Mouse (Mus musculus) kidney, postnatal 0 days (tissue): Measurements from ENCODE around the gene Asic2. TPM values are rescaled to one million over a fixed set of nuclear protein-coding genes. Genes with fewer than 3 reads are reported as not detected.
A peak's percentile ranks its signal among the peaks of the same experiment; 100 is the strongest.

Experiments
- ATAC-seq: fragments of 200-750 bp; cut with Nextera tagmentation; replicated peaks from 2 replicates; pipeline ENCODE4 v1.8.0; 2017; ENCODE audit warnings: low read depth, moderate number of reproducible peaks, moderate TSS enrichment, moderate library complexity; ENCODE audit not compliant: low FRiP score
- DNase-seq: peaks from one replicate; pipeline ENCODE4 v3.0.0-alpha.2; 2016; ENCODE audit warnings: low spot score
- H3K27ac ChIP-seq: fragments of 300-500 bp; sonication (generic); 2 replicates; pipeline ENCODE4 v1.5.1; 2014; ENCODE audit warnings: mild to moderate bottlenecking
- H3K27me3 ChIP-seq: fragments of 300-500 bp; sonication (generic); 2 replicates; pipeline ENCODE4 v1.6.1; 2014; ENCODE audit warnings: low read length, mixed read lengths; ENCODE audit not compliant: insufficient read depth
- H3K36me3 ChIP-seq: fragments of 300-500 bp; sonication (generic); 2 replicates; pipeline ENCODE4 v1.6.1; 2014; ENCODE audit warnings: low read length, mixed read lengths; ENCODE audit not compliant: insufficient read depth
- H3K4me1 ChIP-seq: fragments of 300-500 bp; sonication (generic); replicated peaks from 2 replicates; pipeline ENCODE4 v1.6.1; 2014; ENCODE audit warnings: antibody characterized with exemption, low read length, mixed read lengths; ENCODE audit not compliant: insufficient read depth
- H3K4me2 ChIP-seq: fragments of 300-500 bp; sonication (generic); 2 replicates; pipeline ENCODE4 v1.6.1; 2014; ENCODE audit warnings: mild to moderate bottlenecking, low read length, moderate library complexity, mixed read lengths
- H3K4me3 ChIP-seq: fragments of 300-500 bp; sonication (generic); replicated peaks from 2 replicates; pipeline ENCODE4 v1.5.1; 2014; ENCODE audit warnings: low read depth, low read length
- H3K9ac ChIP-seq: fragments of 300-500 bp; sonication (generic); 2 replicates; pipeline ENCODE4 v1.6.1; 2014; ENCODE audit warnings: low read depth, low read length
- H3K9me3 ChIP-seq: fragments of 300-500 bp; sonication (generic); replicated peaks from 2 replicates; pipeline ENCODE4 v1.6.1; 2016; ENCODE audit warnings: low read length, inconsistent platforms, mixed read lengths
- CTCF ChIP-seq: IDR thresholded peaks from 2 replicates; pipeline ENCODE4 v1.5.1; 2016; ENCODE audit warnings: antibody characterized with exemption, low read depth, mild to moderate bottlenecking, moderate library complexity
- WGBS: fragments of 180-500 bp; shearing (Covaris S2); extraction: QIAGEN DNeasy Blood & Tissue Kit; methylation state at CpG from one replicate; pipeline ENCODE4 v1.1.7; 2014; 5-methylcytosine and 5-hydroxymethylcytosine counted together
- polyA plus RNA-seq: library from polyadenylated mRNA; unstranded; fragments of >200 nt; fragmentation: Nextera tagmentation; extraction: Ambion mirVana; gene quantifications from 2 replicates; pipeline ENCODE4 v1.2.1, GENCODE M21; 2015

Asic2 gene
- polyA plus RNA-seq, 1 experiment from 2014 or later: 2.6 TPM

DNA sequence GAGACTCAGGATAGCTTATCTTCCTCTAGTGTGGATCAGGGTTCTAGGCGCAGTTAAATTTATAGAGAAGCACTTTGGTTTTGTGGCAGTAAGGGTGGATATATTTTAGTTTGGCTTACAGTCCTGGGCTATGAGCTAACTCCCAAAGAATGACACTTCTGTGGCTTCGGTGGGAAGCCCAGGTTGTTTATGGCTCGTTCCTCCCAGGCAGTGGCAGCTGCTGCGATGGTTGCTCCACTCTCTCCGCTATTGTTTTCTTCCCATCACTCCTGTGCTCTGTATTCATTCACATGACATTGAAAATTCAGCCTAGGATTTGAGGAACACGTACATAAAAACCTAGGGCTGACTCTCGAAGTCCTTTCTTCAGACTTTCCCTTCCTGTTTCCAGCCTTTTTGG lies 1065.6 kb downstream of the Asic2 start:
- H3K27me3 ChIP-seq: no peaks in the 10 kb centered on the region
- H3K4me2 ChIP-seq: no peak overlapping the region
- no peak for TF ChIP-seq CTCF
- no peaks in the 10 kb centered on the region for H3K9me3 ChIP-seq
- H3K9ac ChIP-seq: no peak overlapping the region
- H3K36me3 ChIP-seq: no peaks in the 10 kb centered on the region
- no peak overlapping the region for H3K27ac ChIP-seq
- no peaks in the 10 kb centered on the region for H3K4me1 ChIP-seq
- no peak overlapping the region for H3K4me3 ChIP-seq
- DNase-seq (peak; percentile 39), ATAC-seq (no peak)
- WGBS: 19% methylated on average over 7 of the region's 7 CpGs

DNA sequence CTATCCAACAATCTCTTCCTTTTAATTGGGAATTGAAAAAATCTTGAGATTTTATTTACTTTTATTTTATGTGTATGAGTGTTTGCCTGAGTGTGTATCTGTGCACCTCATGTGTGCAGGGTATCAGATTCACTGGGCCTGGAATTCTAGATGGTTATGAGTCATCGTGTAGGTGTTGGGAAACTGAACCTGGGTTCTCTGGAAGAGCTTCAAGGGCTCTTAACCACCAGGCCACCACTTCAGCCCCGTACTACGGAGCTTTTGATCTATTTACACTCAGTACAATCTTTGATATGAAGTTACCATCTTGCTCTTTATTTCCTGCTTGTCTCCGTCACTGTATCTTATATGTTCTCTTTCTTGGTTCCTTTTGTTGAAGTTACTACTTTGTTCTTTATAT lies 1067.7 kb downstream of the Asic2 start:
- Histone ChIP-seq H3K27me3 (no peaks in the 10 kb centered on the region), H3K36me3 (no peaks in the 10 kb centered on the region), H3K27ac (no peak overlapping the region), H3K9ac (no peak overlapping the region), H3K4me3 (no peak overlapping the region), H3K9me3 (no peaks in the 10 kb centered on the region), H3K4me2 (no peak overlapping the region), H3K4me1 (no peaks in the 10 kb centered on the region)
- 71% methylated on average over 4 of the region's 4 CpGs for WGBS
- no peak for DNase-seq
- no peak for ATAC-seq
- TF ChIP-seq CTCF: no peak

DNA sequence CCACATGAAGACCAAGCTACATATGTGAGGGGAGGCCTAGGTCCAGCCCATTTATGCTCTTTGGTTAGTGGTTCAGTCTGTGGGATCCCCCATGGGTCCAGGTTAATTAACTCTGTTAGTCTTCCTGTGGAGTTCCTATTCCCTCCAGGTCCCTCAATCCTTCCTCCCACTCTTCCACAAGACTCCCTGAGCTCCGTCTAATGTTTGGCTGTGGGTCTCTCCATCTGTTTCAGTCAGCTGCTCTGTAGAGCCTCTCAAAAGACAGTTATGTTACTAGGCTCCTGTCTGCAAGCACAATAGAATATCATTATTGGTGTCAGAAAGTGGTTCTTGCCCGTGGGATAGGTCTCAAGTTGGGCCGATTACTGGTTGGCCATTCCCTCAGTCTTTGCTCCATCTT lies 1072.4 kb downstream of the Asic2 start:
- Histone ChIP-seq H3K36me3 (no peaks in the 10 kb centered on the region), H3K27ac (no peak overlapping the region), H3K9ac (no peak overlapping the region), H3K4me1 (no peaks in the 10 kb centered on the region), H3K27me3 (no peaks in the 10 kb centered on the region), H3K9me3 (no peaks in the 10 kb centered on the region), H3K4me2 (no peak overlapping the region), H3K4me3 (no peak overlapping the region)
- no peak for DNase-seq
- WGBS: 81% methylated on average over 3 of the region's 3 CpGs
- ATAC-seq: no peak
- TF ChIP-seq CTCF: no peak

DNA sequence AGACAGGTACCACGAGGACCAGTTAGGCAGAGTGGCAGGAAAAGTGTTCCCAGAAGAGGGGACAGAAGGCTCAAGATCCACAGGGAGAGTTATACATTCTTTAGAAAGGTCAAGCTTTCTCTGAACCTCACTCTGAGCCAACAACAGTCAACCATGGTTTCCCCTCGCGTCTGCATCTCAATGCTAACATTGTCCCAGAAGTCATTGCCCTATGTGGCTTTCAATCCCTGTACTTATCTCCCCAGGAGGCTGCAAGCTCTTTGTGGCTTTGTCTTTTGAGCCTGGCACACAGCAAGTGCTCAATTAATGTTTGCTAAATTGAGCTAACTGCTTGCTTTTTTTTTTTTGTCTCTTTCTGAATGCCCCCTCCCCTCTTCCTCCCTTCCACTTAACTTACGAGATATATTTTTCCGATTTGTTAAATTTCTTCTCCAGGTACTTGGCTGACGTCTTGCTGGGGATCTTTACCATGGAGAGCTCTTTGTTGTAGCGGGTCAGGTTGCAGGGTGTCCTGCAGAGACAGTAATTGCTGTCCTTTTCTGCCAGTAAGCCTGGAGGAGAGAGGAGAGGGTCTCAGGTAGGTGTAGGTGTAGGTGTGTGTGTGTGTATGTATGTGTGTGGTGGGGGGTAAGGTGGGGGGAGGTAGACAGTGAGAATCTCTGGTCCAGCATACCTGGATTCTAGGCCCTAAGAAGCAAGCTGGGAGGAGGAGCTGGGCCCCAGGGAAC lies 1078.8 kb downstream of the Asic2 start:
- DNase-seq: no peak
- no peak for ATAC-seq
- H3K9me3 ChIP-seq: no peaks in the 10 kb centered on the region
- no peak for TF ChIP-seq CTCF
- H3K27me3 ChIP-seq: no peaks in the 10 kb centered on the region
- no peak overlapping the region for H3K9ac ChIP-seq
- no peak overlapping the region for H3K27ac ChIP-seq
- no peaks in the 10 kb centered on the region for H3K4me1 ChIP-seq
- H3K4me3 ChIP-seq: no peak overlapping the region
- 27% methylated on average over 7 of the region's 7 CpGs for WGBS
- H3K36me3 ChIP-seq: no peaks in the 10 kb centered on the region
- no peak overlapping the region for H3K4me2 ChIP-seq

DNA sequence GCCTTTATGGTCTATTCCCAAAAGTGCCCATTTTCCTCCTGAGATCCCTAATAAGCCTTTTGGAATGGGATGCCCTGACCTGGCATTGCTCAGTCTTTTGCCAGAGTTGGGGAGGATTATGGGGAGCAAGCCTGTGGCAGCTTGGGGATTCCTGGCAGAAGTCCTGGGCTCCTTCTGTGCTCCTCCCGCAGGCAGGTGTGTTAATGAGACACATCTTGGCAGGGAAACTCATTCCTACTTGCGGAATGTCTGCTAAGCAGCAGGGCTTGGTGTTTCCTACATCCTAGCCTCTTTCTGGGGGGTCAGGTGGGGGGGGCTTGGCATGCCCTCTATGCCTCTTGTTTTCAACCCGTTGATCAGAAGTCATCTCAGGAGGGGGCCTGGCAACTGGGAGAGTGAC lies 1081.2 kb downstream of the Asic2 start:
- Histone ChIP-seq H3K9me3 (no peaks in the 10 kb centered on the region), H3K27me3 (no peaks in the 10 kb centered on the region), H3K4me3 (no peak overlapping the region), H3K36me3 (no peaks in the 10 kb centered on the region), H3K4me2 (no peak overlapping the region), H3K4me1 (no peaks in the 10 kb centered on the region), H3K9ac (no peak overlapping the region), H3K27ac (no peak overlapping the region)
- no peak for TF ChIP-seq CTCF
- ATAC-seq (no peak), DNase-seq (no peak)
- 71% methylated on average over 3 of the region's 3 CpGs for WGBS

DNA sequence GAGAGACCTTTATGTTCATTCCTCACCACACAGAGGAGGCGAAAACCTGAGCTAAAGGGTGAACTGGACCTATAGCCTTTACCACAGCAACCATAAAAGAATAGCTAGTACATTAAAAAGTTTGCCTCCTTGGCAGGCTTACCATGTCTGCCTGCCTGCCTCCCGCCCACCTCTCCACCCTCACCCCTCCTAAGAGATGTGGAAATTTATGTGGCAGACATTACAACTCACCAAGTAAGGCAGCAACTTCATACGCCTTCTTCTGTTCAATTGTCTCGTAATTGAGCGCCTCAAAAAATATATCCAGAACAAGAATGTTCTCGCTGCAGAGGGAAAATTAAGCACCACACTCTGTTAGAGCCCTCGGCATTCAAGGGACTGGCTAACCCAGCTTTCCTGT lies 1081.9 kb downstream of the Asic2 start:
- WGBS: 80% methylated on average over 7 of the region's 7 CpGs
- Histone ChIP-seq H3K4me2 (no peak overlapping the region), H3K4me3 (no peak overlapping the region), H3K36me3 (no peaks in the 10 kb centered on the region), H3K27ac (no peak overlapping the region), H3K9ac (no peak overlapping the region), H3K9me3 (no peaks in the 10 kb centered on the region), H3K4me1 (no peaks in the 10 kb centered on the region), H3K27me3 (no peaks in the 10 kb centered on the region)
- DNase-seq: no peak
- no peak for ATAC-seq
- TF ChIP-seq CTCF: no peak

DNA sequence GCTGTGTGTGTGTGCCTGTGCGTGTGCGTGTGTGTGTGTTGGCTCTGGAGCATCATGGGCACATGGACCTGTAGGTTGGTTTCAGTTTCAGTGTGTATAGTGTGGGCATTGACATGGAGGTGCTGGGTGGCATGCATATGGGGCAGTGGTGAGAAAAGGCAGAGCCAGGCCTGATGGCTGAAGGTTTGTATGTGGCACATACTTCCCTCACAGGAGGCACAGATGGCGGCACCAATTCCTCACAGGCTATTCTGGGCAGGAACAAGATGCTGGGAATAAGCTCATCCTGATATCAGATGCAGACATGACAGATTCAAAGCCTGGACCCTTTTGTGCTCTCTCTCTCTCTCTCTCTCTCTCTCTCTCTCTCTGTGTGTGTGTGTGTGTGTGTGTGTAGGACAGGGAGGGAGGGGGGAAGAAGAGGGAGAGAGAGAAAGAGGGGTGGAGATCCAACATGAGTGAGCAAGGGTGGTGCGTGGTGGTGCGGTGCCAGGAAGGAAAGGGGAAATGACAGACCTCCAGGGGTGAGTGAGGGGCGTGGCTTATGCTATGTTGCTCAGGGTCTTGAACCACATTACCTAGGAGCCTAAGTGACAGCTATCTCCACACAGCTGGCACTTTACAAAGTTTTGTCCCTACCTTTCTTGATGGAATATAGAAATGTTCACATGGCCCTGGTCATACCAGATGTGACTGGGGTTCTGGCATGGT lies 1083.6 kb downstream of the Asic2 start:
- no peak for TF ChIP-seq CTCF
- Histone ChIP-seq H3K27me3 (no peaks in the 10 kb centered on the region), H3K4me3 (no peak overlapping the region), H3K4me2 (no peak overlapping the region), H3K36me3 (no peaks in the 10 kb centered on the region), H3K9ac (no peak overlapping the region), H3K9me3 (no peaks in the 10 kb centered on the region), H3K27ac (no peak overlapping the region), H3K4me1 (no peaks in the 10 kb centered on the region)
- 87% methylated on average over 6 of the region's 6 CpGs for WGBS
- DNase-seq (no peak), ATAC-seq (no peak)
